Mouse (Mus musculus) midbrain, embryonic 14.5 days (tissue): ENCODE results near the gene Arl8a. TPM values are rescaled to one million over a fixed set of nuclear protein-coding genes. Genes with fewer than 3 reads are reported as not detected.

ENCODE experiments used
- ATAC-seq: fragments of 200-750 bp; cut with Nextera tagmentation; 2 replicates; pipeline ENCODE4 v1.8.0; 2017; ENCODE audit warnings: moderate number of reproducible peaks, moderate library complexity; ENCODE audit not compliant: low FRiP score, low TSS enrichment
- DNase-seq: peaks from one replicate; pipeline ENCODE4 v3.0.0-alpha.2; 2015
- H3K27ac ChIP-seq: fragments of 300-500 bp; sonication (generic); replicated peaks from 2 replicates; pipeline ENCODE4 v1.5.1; 2014; ENCODE audit warnings: mild to moderate bottlenecking, low read depth, low read length, moderate library complexity
- H3K27me3 ChIP-seq: fragments of 300-500 bp; sonication (generic); 2 replicates; pipeline ENCODE4 v1.6.1; 2014; ENCODE audit warnings: low read length, control low read depth, mixed read lengths; ENCODE audit not compliant: control insufficient read depth, insufficient read depth
- H3K36me3 ChIP-seq: fragments of 300-500 bp; sonication (generic); 2 replicates; pipeline ENCODE4 v1.6.1; 2014; ENCODE audit warnings: low read length, control low read depth; ENCODE audit not compliant: control insufficient read depth, insufficient read depth
- H3K4me1 ChIP-seq: fragments of 300-500 bp; sonication (generic); 2 replicates; pipeline ENCODE4 v1.6.1; 2014; ENCODE audit warnings: mild to moderate bottlenecking, antibody characterized with exemption, low read length, control low read depth; ENCODE audit not compliant: control insufficient read depth, insufficient read depth
- H3K4me2 ChIP-seq: fragments of 300-500 bp; sonication (generic); 2 replicates; pipeline ENCODE4 v1.6.1; 2014; ENCODE audit warnings: mild to moderate bottlenecking, low read length, moderate library complexity
- H3K4me3 ChIP-seq: fragments of 300-500 bp; sonication (generic); replicated peaks from 2 replicates; pipeline ENCODE4 v1.5.1; 2014; ENCODE audit warnings: low read depth, low read length
- H3K9ac ChIP-seq: fragments of 300-500 bp; sonication (generic); replicated peaks from 2 replicates; pipeline ENCODE4 v1.6.1; 2014; ENCODE audit warnings: mild to moderate bottlenecking, low read length, moderate library complexity
- H3K9me3 ChIP-seq: fragments of 300-500 bp; sonication (generic); 2 replicates; pipeline ENCODE4 v1.6.1; 2016; ENCODE audit warnings: low read length, control low read depth, mixed read lengths; ENCODE audit not compliant: control insufficient read depth
- WGBS: fragments of 180-500 bp; shearing (Covaris S2); extraction: QIAGEN DNeasy Blood & Tissue Kit; methylation state at CpG from one replicate; pipeline ENCODE4 v1.1.7; 2014; 5-methylcytosine and 5-hydroxymethylcytosine counted together
- polyA plus RNA-seq: library from polyadenylated mRNA; unstranded; fragments of >200 nt; fragmentation: Nextera tagmentation; extraction: Ambion mirVana; gene quantifications from 2 replicates; pipeline ENCODE4 v1.2.1, GENCODE M21; 2014

Gene Arl8a
- polyA plus RNA-seq, 1 experiment from 2014 or later: 322 TPM

DNA sequence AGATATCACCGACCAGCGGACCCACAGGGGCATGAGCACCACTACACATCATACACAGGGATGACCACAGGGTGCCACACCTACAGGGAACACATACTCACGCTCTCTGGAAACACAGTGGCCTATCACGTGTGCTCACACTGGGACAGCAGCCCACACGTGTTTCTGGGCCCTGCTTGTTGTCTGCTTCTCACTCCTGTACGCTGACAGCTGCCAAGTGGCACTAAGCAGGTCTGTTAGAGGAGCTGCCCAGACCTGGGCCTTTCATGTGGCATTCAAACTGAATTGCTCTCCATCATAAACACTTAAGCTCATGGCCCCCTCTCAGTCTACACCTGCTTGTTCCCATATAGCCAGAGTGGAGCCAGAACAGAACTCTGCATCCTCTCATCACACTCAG, 9.7 kb downstream of the Arl8a start:
- WGBS: 86% methylated on average over 6 of the region's 6 CpGs
- Histone ChIP-seq H3K9ac (no peak overlapping the region), H3K4me3 (no peak overlapping the region), H3K4me2 (no peak overlapping the region), H3K4me1 (peaks cover 11% of the 10 kb centered on the region), H3K27me3 (no peaks in the 10 kb centered on the region), H3K9me3 (no peaks in the 10 kb centered on the region), H3K27ac (0 out of 2 replicates have a peak overlapping the region, but pooled peaks have one; percentile 13), H3K36me3 (peaks cover 38% of the 10 kb centered on the region)
- ATAC-seq (no peak), DNase-seq (no peak)

- Histone ChIP-seq H3K27me3 (no peaks in the 10 kb centered on the region), H3K9ac (no peak overlapping the region), H3K4me1 (peaks cover 11% of the 10 kb centered on the region), H3K27ac (peak overlapping the region; percentile 75), H3K36me3 (peaks cover 25% of the 10 kb centered on the region), H3K4me2 (no peak overlapping the region), H3K4me3 (no peak overlapping the region), H3K9me3 (no peaks in the 10 kb centered on the region)
- DNase-seq: peak; percentile 71
- 37% methylated on average over 5 of the region's 5 CpGs for WGBS
- peak; percentile 56 for ATAC-seq
These were observed 12.0 kb downstream of the Arl8a start for GRCm38 (mm10) chr1:135158633-135159032.

GRCm38 (mm10) chr1:135159074-135159473, 12.4 kb downstream of the Arl8a start:
- Histone ChIP-seq H3K27me3 (no peaks in the 10 kb centered on the region), H3K27ac (peak overlapping the region; percentile 75), H3K4me1 (peaks cover 7% of the 10 kb centered on the region), H3K9me3 (no peaks in the 10 kb centered on the region), H3K4me3 (no peak overlapping the region), H3K36me3 (peaks cover 25% of the 10 kb centered on the region), H3K4me2 (no peak overlapping the region), H3K9ac (no peak overlapping the region)
- ATAC-seq (peak; percentile 62), DNase-seq (peak; percentile 68)
- 39% methylated on average over 7 of the region's 7 CpGs for WGBS

DNA sequence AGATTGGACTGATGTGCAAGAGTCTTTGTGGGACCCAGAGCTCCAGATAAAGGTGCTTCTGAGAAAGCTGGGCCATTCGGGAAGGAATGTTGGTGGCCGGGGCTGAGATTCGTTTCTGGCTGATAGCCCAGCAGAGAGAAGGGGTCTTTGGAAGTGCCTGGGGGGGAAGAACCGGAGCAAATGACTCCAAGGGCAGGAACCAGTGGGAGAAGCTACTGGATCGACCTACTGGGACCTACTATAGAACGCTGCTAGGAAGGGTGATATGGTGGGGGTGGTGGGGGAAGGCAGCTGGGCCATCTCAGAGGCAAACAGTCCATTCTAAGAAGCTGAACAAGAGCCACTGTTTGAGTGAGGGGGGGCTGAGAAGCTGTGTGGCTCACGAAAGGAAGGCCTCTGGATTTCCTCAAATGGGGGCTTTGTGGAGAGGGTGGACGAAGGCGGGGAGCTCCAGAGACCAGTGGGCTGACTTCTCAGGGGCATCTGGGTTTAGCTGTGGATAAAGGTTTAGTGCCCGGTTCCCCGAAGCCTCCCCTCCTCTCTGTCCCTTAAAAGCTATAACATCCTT, 13.0 kb downstream of the Arl8a start:
- H3K4me3 ChIP-seq: no peak overlapping the region
- ATAC-seq (no peak), DNase-seq (no peak)
- H3K27me3 ChIP-seq: no peaks in the 10 kb centered on the region
- no peak overlapping the region for H3K4me2 ChIP-seq
- peak overlapping the region; percentile 61 for H3K27ac ChIP-seq
- 76% methylated on average over 11 of the region's 11 CpGs for WGBS
- no peaks in the 10 kb centered on the region for H3K9me3 ChIP-seq
- peaks cover 6% of the 10 kb centered on the region for H3K4me1 ChIP-seq
- H3K36me3 ChIP-seq: peaks cover 24% of the 10 kb centered on the region
- no peak overlapping the region for H3K9ac ChIP-seq

DNA sequence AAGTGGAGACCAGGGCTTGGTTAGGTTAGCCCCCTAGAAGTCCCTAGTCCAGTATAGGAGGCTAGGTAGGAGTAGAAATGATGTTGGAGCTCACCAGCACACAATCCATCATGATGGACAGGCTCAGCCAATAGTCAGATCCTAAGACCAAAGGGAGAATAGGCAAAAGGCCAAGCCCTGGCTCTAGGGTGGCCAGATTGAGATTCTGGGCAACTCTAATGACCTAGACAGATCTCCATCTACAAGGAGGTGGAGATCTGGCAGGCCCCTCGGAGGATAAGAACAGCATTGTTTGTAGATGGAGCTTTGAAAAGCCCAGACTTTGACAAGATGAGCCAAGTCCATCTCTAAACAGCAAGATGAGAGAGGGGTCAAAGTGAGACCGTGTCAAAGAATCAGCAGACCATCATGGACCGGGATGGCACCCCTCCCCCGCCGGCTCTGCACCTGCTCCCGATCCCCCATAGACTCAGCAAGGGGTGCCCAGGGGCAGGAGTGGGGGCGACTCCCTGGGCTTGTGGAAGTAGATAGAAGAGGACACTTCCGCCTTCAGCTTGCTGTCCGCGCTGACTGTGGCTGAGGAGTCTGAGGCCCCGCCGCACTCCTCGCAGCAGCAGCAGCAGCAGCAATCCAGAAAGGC, 13.9 kb downstream of the Arl8a start:
- no peaks in the 10 kb centered on the region for H3K27me3 ChIP-seq

GRCm38 (mm10) chr1:135162720-135163119, 16.1 kb downstream of the Arl8a start:
- ATAC-seq: no peak
- no peak overlapping the region; the same call in 1 of the 2 replicates for H3K27ac ChIP-seq
- WGBS: 33% methylated on average over 6 of the region's 6 CpGs
- H3K4me2 ChIP-seq: no peak overlapping the region
- H3K9me3 ChIP-seq: no peaks in the 10 kb centered on the region
- DNase-seq: no peak
- H3K4me3 ChIP-seq: no peak overlapping the region
- H3K4me1 ChIP-seq: peaks cover 6% of the 10 kb centered on the region
- no peaks in the 10 kb centered on the region for H3K36me3 ChIP-seq
- no peak overlapping the region for H3K9ac ChIP-seq
- H3K27me3 ChIP-seq: no peaks in the 10 kb centered on the region

More for the DNA sequence above, 13.9 kb downstream of the Arl8a start:
- ATAC-seq: no peak
- 91% methylated on average over 13 of the region's 13 CpGs for WGBS
- H3K9ac ChIP-seq: no peak overlapping the region
- H3K4me3 ChIP-seq: no peak overlapping the region
- H3K4me2 ChIP-seq: no peak overlapping the region
- peak overlapping the region; percentile 61; the same call in 1 of the 2 replicates for H3K27ac ChIP-seq
- DNase-seq: no peak
- no peaks in the 10 kb centered on the region for H3K9me3 ChIP-seq
- peaks cover 17% of the 10 kb centered on the region for H3K36me3 ChIP-seq
- peaks cover 6% of the 10 kb centered on the region for H3K4me1 ChIP-seq

- Histone ChIP-seq H3K4me3 (no peak within 1 kb of the TSS), H3K27me3 (no peaks in the 10 kb centered on the region), H3K4me1 (no peaks in the 10 kb centered on the region), H3K4me2 (no peak within 1 kb of the TSS), H3K9ac (no peak within 1 kb of the TSS), H3K36me3 (no peaks in the 10 kb centered on the region), H3K27ac (no peak within 1 kb of the TSS), H3K9me3 (no peaks in the 10 kb centered on the region)
- ATAC-seq (no peak), DNase-seq (no peak)
- 63% methylated on average over 11 of the region's 11 CpGs for WGBS
These were observed 20.8 kb downstream of the Arl8a start, which contains the start of gene Gpr37l1 for GRCm38 (mm10) chr1:135167435-135167834. Gene Gpr37l1, minus strand, starts transcription at chr1:135167681.

DNA sequence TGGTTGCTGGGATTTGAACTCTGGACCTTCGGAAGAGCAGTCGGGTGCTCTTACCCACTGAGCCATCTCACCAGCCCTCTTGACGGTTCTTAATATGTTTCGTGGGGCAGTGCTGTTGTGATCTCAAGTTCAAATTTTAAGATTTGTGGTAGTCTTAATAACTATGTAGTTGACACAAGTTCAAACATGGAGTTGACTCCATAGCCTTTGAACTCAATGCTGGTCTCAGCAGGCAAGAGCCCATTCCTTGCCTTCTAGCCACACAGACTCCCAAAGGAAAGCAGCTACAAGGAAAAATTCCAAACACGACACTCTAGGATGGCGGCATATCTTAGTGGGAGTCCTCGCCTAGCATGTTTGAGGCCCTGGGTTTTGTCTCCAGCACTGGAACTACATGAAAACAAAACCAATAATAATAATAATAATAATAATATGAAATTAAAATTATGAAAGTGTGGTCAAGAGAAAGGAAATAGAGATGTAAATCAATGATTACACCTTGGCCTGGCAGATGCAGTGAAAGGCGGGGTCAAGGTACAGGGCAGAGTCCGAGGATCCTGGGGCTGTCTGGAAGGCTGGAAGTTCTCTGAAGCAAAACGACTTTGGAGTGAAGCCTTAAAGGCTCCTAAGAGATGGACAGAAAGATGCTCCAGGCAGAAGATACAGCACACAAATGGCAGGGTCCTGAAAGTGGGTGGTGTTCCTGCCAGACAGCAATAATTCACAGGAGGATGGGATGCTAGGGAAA, 22.0 kb downstream of the Arl8a start:
- Histone ChIP-seq H3K4me1 (no peaks in the 10 kb centered on the region), H3K9me3 (no peaks in the 10 kb centered on the region), H3K27ac (no peak overlapping the region), H3K4me2 (no peak overlapping the region), H3K27me3 (no peaks in the 10 kb centered on the region), H3K9ac (no peak overlapping the region), H3K36me3 (no peaks in the 10 kb centered on the region), H3K4me3 (no peak overlapping the region)
- no peak for DNase-seq
- 87% methylated on average over 10 of the region's 10 CpGs for WGBS
- no peak for ATAC-seq
